Mouse (Mus musculus): ENCODE data around the gene Fkbp3. TPM values are rescaled to one million over a fixed set of nuclear protein-coding genes. Genes with fewer than 3 reads are reported as not detected.

Fkbp3 gene
- polyA plus RNA-seq, 1 experiment from 2014 or later, result 516 TPM

GRCm38 (mm10) chr12:65048799-65049198 is 25.0 kb downstream of the Fkbp3 start:
- H3K9me3 ChIP-seq (replicated peaks; ENCODE audit: control insufficient read depth, low read length), result no peaks in the 10 kb centered on the region
- no peak overlapping the region for H3K27ac ChIP-seq (ENCODE audit: low read length)
- peaks cover 16% of the 10 kb centered on the region for H3K36me3 ChIP-seq (ENCODE audit: control insufficient read depth, insufficient read depth)
- H3K27me3 ChIP-seq (ENCODE audit: control insufficient read depth, insufficient read depth, low read length), result no peaks in the 10 kb centered on the region
- ATAC-seq (replicated peaks; ENCODE audit: extremely low read depth, insufficient read depth, low FRiP score), result no peak
- H3K4me1 ChIP-seq (ENCODE audit: control insufficient read depth, insufficient read depth, low read length), result no peaks in the 10 kb centered on the region
- no peak overlapping the region for H3K9ac ChIP-seq (ENCODE audit: low read length)
- H3K4me2 ChIP-seq (ENCODE audit: low read depth, low read length), result no peak overlapping the region
- H3K4me3 ChIP-seq (ENCODE audit: low read length), result no peak overlapping the region

- no peaks in the 10 kb centered on the region for H3K9me3 ChIP-seq (replicated peaks; ENCODE audit: control insufficient read depth, low read length)
- WGBS, result 10% methylated on average over 4 of the region's 4 CpGs
- peak overlapping the region; percentile 84 for H3K4me2 ChIP-seq (ENCODE audit: low read depth, low read length)
- H3K27ac ChIP-seq (ENCODE audit: low read length), result no peak overlapping the region
- ATAC-seq (replicated peaks; ENCODE audit: extremely low read depth, insufficient read depth, low FRiP score), result no peak
- peak overlapping the region; percentile 96 for H3K9ac ChIP-seq (ENCODE audit: low read length)
- 0 out of 2 replicates have a peak, but pooled peaks cover 2% of the 10 kb centered on the region for H3K36me3 ChIP-seq (ENCODE audit: control insufficient read depth, insufficient read depth)
- peak overlapping the region; percentile 94 for H3K4me3 ChIP-seq (ENCODE audit: low read length)
- no peaks in the 10 kb centered on the region for H3K27me3 ChIP-seq (ENCODE audit: control insufficient read depth, insufficient read depth, low read length)
- H3K4me1 ChIP-seq (ENCODE audit: control insufficient read depth, insufficient read depth, low read length), result peaks cover 19% of the 10 kb centered on the region
Observed at GRCm38 (mm10) chr12:65037546-65037937, 36.3 kb downstream of the Fkbp3 start.

GRCm38 (mm10) chr12:65036892-65037545 is 36.8 kb downstream of the Fkbp3 start:
- Histone ChIP-seq H3K36me3 (ENCODE audit: control insufficient read depth, insufficient read depth) (no peaks in the 10 kb centered on the region), H3K4me1 (ENCODE audit: control insufficient read depth, insufficient read depth, low read length) (peaks cover 19% of the 10 kb centered on the region), H3K4me2 (ENCODE audit: low read depth, low read length) (peak overlapping the region; percentile 84), H3K9ac (ENCODE audit: low read length) (peak overlapping the region; percentile 96), H3K27me3 (ENCODE audit: control insufficient read depth, insufficient read depth, low read length) (no peaks in the 10 kb centered on the region), H3K9me3 (replicated peaks; ENCODE audit: control insufficient read depth, low read length) (no peaks in the 10 kb centered on the region), H3K4me3 (ENCODE audit: low read length) (peak overlapping the region; percentile 94), H3K27ac (ENCODE audit: low read length) (no peak overlapping the region)
- WGBS, result 8% methylated on average over 18 of the region's 18 CpGs
- ATAC-seq (replicated peaks; ENCODE audit: extremely low read depth, insufficient read depth, low FRiP score), result no peak

- no peaks in the 10 kb centered on the region for H3K36me3 ChIP-seq (ENCODE audit: control insufficient read depth, insufficient read depth)
- peaks cover 19% of the 10 kb centered on the region for H3K4me1 ChIP-seq (ENCODE audit: control insufficient read depth, insufficient read depth, low read length)
- 0% methylated on average over 64 of the region's 65 CpGs for WGBS
- peak within 1 kb of the TSS; percentile 84 for H3K4me2 ChIP-seq (ENCODE audit: low read depth, low read length)
- H3K27me3 ChIP-seq (ENCODE audit: control insufficient read depth, insufficient read depth, low read length), result no peaks in the 10 kb centered on the region
- no peaks in the 10 kb centered on the region for H3K9me3 ChIP-seq (replicated peaks; ENCODE audit: control insufficient read depth, low read length)
- H3K9ac ChIP-seq (ENCODE audit: low read length), result peak within 1 kb of the TSS; percentile 96
- peak within 1 kb of the TSS; percentile 94 for H3K4me3 ChIP-seq (ENCODE audit: low read length)
- H3K27ac ChIP-seq (ENCODE audit: low read length), result peak within 1 kb of the TSS; percentile 92
- peak; percentile 97 for ATAC-seq (replicated peaks; ENCODE audit: extremely low read depth, insufficient read depth, low FRiP score)
Observed at GRCm38 (mm10) chr12:65036190-65036870, 37.5 kb downstream of the Fkbp3 start, which contains the start of gene Prpf39. Gene Prpf39, plus strand, starts transcription at chr12:65036333.

GRCm38 (mm10) chr12:65035839-65036189 is 38.0 kb downstream of the Fkbp3 start:
- peak overlapping the region; percentile 96 for H3K9ac ChIP-seq (ENCODE audit: low read length)
- no peaks in the 10 kb centered on the region for H3K27me3 ChIP-seq (ENCODE audit: control insufficient read depth, insufficient read depth, low read length)
- 48% methylated on average over 8 of the region's 8 CpGs for WGBS
- no peak for ATAC-seq (replicated peaks; ENCODE audit: extremely low read depth, insufficient read depth, low FRiP score)
- peak overlapping the region; percentile 92 for H3K27ac ChIP-seq (ENCODE audit: low read length)
- no peaks in the 10 kb centered on the region for H3K9me3 ChIP-seq (replicated peaks; ENCODE audit: control insufficient read depth, low read length)
- peaks cover 19% of the 10 kb centered on the region for H3K4me1 ChIP-seq (ENCODE audit: control insufficient read depth, insufficient read depth, low read length)
- no peaks in the 10 kb centered on the region for H3K36me3 ChIP-seq (ENCODE audit: control insufficient read depth, insufficient read depth)
- H3K4me2 ChIP-seq (ENCODE audit: low read depth, low read length), result peak overlapping the region; percentile 63
- H3K4me3 ChIP-seq (ENCODE audit: low read length), result peak overlapping the region; percentile 94

GRCm38 (mm10) chr12:65022842-65023241 is 51.0 kb downstream of the Fkbp3 start:
- H3K27ac ChIP-seq (ENCODE audit: low read length), result no peak overlapping the region
- H3K9ac ChIP-seq (ENCODE audit: low read length), result no peak overlapping the region
- H3K9me3 ChIP-seq (replicated peaks; ENCODE audit: control insufficient read depth, low read length), result no peaks in the 10 kb centered on the region
- no peak overlapping the region for H3K4me2 ChIP-seq (ENCODE audit: low read depth, low read length)
- peaks cover 3% of the 10 kb centered on the region; the same call in 1 of the 2 replicates for H3K36me3 ChIP-seq (ENCODE audit: control insufficient read depth, insufficient read depth)
- 98% methylated on average over 6 of the region's 6 CpGs for WGBS
- H3K27me3 ChIP-seq (ENCODE audit: control insufficient read depth, insufficient read depth, low read length), result no peaks in the 10 kb centered on the region
- no peaks in the 10 kb centered on the region for H3K4me1 ChIP-seq (ENCODE audit: control insufficient read depth, insufficient read depth, low read length)
- no peak for ATAC-seq (replicated peaks; ENCODE audit: extremely low read depth, insufficient read depth, low FRiP score)
- H3K4me3 ChIP-seq (ENCODE audit: low read length), result no peak overlapping the region

Other genes starting within 250 kb of the Fkbp3 start
- 2.0 and 2.3 TPM in 2 replicates for gene Gm527, start 156.1 kb downstream of the Fkbp3 start, polyA plus RNA-seq (2015; fragmentation: Nextera tagmentation; extraction: Ambion mirVana)
- gene Klhl28, start 108.5 kb downstream of the Fkbp3 start, polyA plus RNA-seq (2015; fragmentation: Nextera tagmentation; extraction: Ambion mirVana), result 9.9 and 12.0 TPM in 2 replicates
- 14.8 and 16.4 TPM in 2 replicates for gene Togaram1, start 108.2 kb downstream of the Fkbp3 start, polyA plus RNA-seq (2015; fragmentation: Nextera tagmentation; extraction: Ambion mirVana)
- 28.6 and 32.7 TPM in 2 replicates for gene Prpf39, start 37.7 kb downstream of the Fkbp3 start, polyA plus RNA-seq (2015; fragmentation: Nextera tagmentation; extraction: Ambion mirVana)
- gene Fancm, start 1.6 kb upstream of the Fkbp3 start, polyA plus RNA-seq (2015; fragmentation: Nextera tagmentation; extraction: Ambion mirVana), result 5.0 TPM in 2 replicates
- gene Mis18bp1, start 98.6 kb upstream of the Fkbp3 start, polyA plus RNA-seq (2015; fragmentation: Nextera tagmentation; extraction: Ambion mirVana), result 32.3 and 36.2 TPM in 2 replicates
- not detected in 2 replicates for gene Wdr20rt, start 151.5 kb upstream of the Fkbp3 start, polyA plus RNA-seq (2015; fragmentation: Nextera tagmentation; extraction: Ambion mirVana)